Mouse (Mus musculus) kidney, embryonic 14.5 days (tissue): ENCODE results near the gene Best3. TPM values are rescaled to one million over a fixed set of nuclear protein-coding genes. Genes with fewer than 3 reads are reported as not detected.
"Not testable (repeated sequence)": the region's sequence is repeated elsewhere in the genome, so short reads cannot be mapped to it uniquely, and the experiment has no call there.

Source experiments
- ATAC-seq: fragments of 200-750 bp; cut with Nextera tagmentation; 2 replicates; pipeline ENCODE4 v1.8.0; 2017; ENCODE audit warnings: moderate number of reproducible peaks, mild to moderate bottlenecking, moderate TSS enrichment, moderate library complexity; ENCODE audit not compliant: low FRiP score, low TSS enrichment
- H3K27ac ChIP-seq: fragments of 300-500 bp; sonication (generic); 2 replicates; pipeline ENCODE4 v1.5.1; 2014; ENCODE audit warnings: low read depth, mild to moderate bottlenecking, low read length, moderate library complexity, mixed read lengths
- H3K27me3 ChIP-seq: fragments of 300-500 bp; sonication (generic); 2 replicates; pipeline ENCODE4 v1.6.1; 2014; ENCODE audit warnings: mild to moderate bottlenecking, low read length; ENCODE audit not compliant: control insufficient read depth, insufficient read depth
- H3K36me3 ChIP-seq: fragments of 300-500 bp; sonication (generic); 2 replicates; pipeline ENCODE4 v1.6.1; 2014; ENCODE audit warnings: low read length, mixed read lengths; ENCODE audit not compliant: control insufficient read depth, insufficient read depth
- H3K4me1 ChIP-seq: fragments of 300-500 bp; sonication (generic); 2 replicates; pipeline ENCODE4 v1.6.1; 2014; ENCODE audit warnings: low read length, mixed read lengths; ENCODE audit not compliant: control insufficient read depth, insufficient read depth
- H3K4me2 ChIP-seq: fragments of 300-500 bp; sonication (generic); replicated peaks from 2 replicates; pipeline ENCODE4 v1.6.1; 2014; ENCODE audit warnings: low read depth, mild to moderate bottlenecking, low read length
- H3K4me3 ChIP-seq: fragments of 300-500 bp; sonication (generic); 2 replicates; pipeline ENCODE4 v1.5.1; 2014; ENCODE audit warnings: mild to moderate bottlenecking, low read length
- H3K9ac ChIP-seq: fragments of 300-500 bp; sonication (generic); 2 replicates; pipeline ENCODE4 v1.6.1; 2014; ENCODE audit warnings: low read depth, mild to moderate bottlenecking, low read length, moderate library complexity
- H3K9me3 ChIP-seq: fragments of 300-500 bp; sonication (generic); 2 replicates; pipeline ENCODE4 v1.6.1; 2016; ENCODE audit warnings: low read length; ENCODE audit not compliant: control insufficient read depth
- WGBS: fragments of 180-500 bp; shearing (Covaris S2); extraction: QIAGEN DNeasy Blood & Tissue Kit; methylation state at CpG from one replicate; pipeline ENCODE4 v1.1.7; 2014; 5-methylcytosine and 5-hydroxymethylcytosine counted together
- polyA plus RNA-seq: library from polyadenylated mRNA; unstranded; fragments of >200 nt; fragmentation: Nextera tagmentation; extraction: Ambion mirVana; gene quantifications from 2 replicates; pipeline ENCODE4 v1.2.1, GENCODE M21; 2014

The Best3 gene
- polyA plus RNA-seq, 1 experiment from 2014 or later = not detected

GRCm38 (mm10) chr10:117031160-117031559 lies 45.0 kb downstream of the Best3 start:
- no peaks in the 10 kb centered on the region; the same call in 1 of the 2 replicates for H3K27me3 ChIP-seq
- H3K4me2 ChIP-seq = no peak overlapping the region
- H3K9ac ChIP-seq = no peak overlapping the region
- WGBS = 92% methylated on average over 3 of the region's 3 CpGs
- H3K4me1 ChIP-seq = no peaks in the 10 kb centered on the region
- H3K27ac ChIP-seq = no peak overlapping the region
- no peaks in the 10 kb centered on the region for H3K36me3 ChIP-seq
- no peak overlapping the region for H3K4me3 ChIP-seq
- no peak for ATAC-seq
- H3K9me3 ChIP-seq = no peaks in the 10 kb centered on the region

- 23% methylated on average over 8 of the region's 8 CpGs for WGBS
- no peaks in the 10 kb centered on the region for H3K36me3 ChIP-seq
- peak; percentile 44; the same call in 1 of the 2 replicates for ATAC-seq
- H3K27ac ChIP-seq = no peak overlapping the region
- no peaks in the 10 kb centered on the region; the same call in 1 of the 2 replicates for H3K27me3 ChIP-seq
- no peaks in the 10 kb centered on the region for H3K9me3 ChIP-seq
- no peak overlapping the region for H3K9ac ChIP-seq
- no peak overlapping the region for H3K4me2 ChIP-seq
- H3K4me1 ChIP-seq = no peaks in the 10 kb centered on the region
- no peak overlapping the region for H3K4me3 ChIP-seq
These were observed 47.7 kb downstream of the Best3 start for GRCm38 (mm10) chr10:117033785-117034184.

GRCm38 (mm10) chr10:117040355-117040754 lies 54.2 kb downstream of the Best3 start:
- no peak overlapping the region for H3K9ac ChIP-seq
- H3K27me3 ChIP-seq = no peaks in the 10 kb centered on the region; the same call in 1 of the 2 replicates
- 75% methylated on average over 6 of the region's 6 CpGs for WGBS
- H3K4me1 ChIP-seq = peaks cover 2% of the 10 kb centered on the region; the same call in 1 of the 2 replicates
- H3K27ac ChIP-seq = no peak overlapping the region
- ATAC-seq = no peak
- H3K4me2 ChIP-seq = no peak overlapping the region
- H3K4me3 ChIP-seq = no peak overlapping the region
- no peaks in the 10 kb centered on the region for H3K9me3 ChIP-seq
- no peaks in the 10 kb centered on the region for H3K36me3 ChIP-seq

- H3K9me3 ChIP-seq = no peaks in the 10 kb centered on the region
- no peaks in the 10 kb centered on the region; the same call in 1 of the 2 replicates for H3K27me3 ChIP-seq
- no peak for ATAC-seq
- no peaks in the 10 kb centered on the region for H3K36me3 ChIP-seq
- no peak overlapping the region for H3K4me2 ChIP-seq
- no peak overlapping the region for H3K4me3 ChIP-seq
- 86% methylated on average over 14 of the region's 14 CpGs for WGBS
- H3K9ac ChIP-seq = no peak overlapping the region
- no peak overlapping the region for H3K27ac ChIP-seq
- peaks cover 4% of the 10 kb centered on the region; the same call in 1 of the 2 replicates for H3K4me1 ChIP-seq
These were observed 56.2 kb downstream of the Best3 start for GRCm38 (mm10) chr10:117042295-117042694.

GRCm38 (mm10) chr10:117043497-117044166 lies 57.5 kb downstream of the Best3 start:
- not testable (repeated sequence) for H3K4me3 ChIP-seq, H3K9ac ChIP-seq, H3K27ac ChIP-seq, H3K27me3 ChIP-seq, H3K36me3 ChIP-seq, H3K9me3 ChIP-seq, H3K4me2 ChIP-seq, H3K4me1 ChIP-seq
- 38% methylated on average over 16 of the region's 16 CpGs for WGBS
- peak; percentile 24; the same call in 1 of the 2 replicates for ATAC-seq

GRCm38 (mm10) chr10:117045175-117046056 lies 59.3 kb downstream of the Best3 start, which contains the start of gene Lrrc10:
TSS of gene Lrrc10 (plus strand) at chr10:117045341.
- H3K4me2 ChIP-seq = peak within 1 kb of the TSS; percentile 33
- no peaks in the 10 kb centered on the region for H3K9me3 ChIP-seq
- H3K9ac ChIP-seq = 0 out of 2 replicates have a peak within 1 kb of the TSS, but pooled peaks have one; percentile 7
- H3K27me3 ChIP-seq = no peaks in the 10 kb centered on the region; the same call in 1 of the 2 replicates
- ATAC-seq = no peak
- peaks cover 4% of the 10 kb centered on the region; the same call in 1 of the 2 replicates for H3K4me1 ChIP-seq
- no peak within 1 kb of the TSS for H3K27ac ChIP-seq
- peaks cover 11% of the 10 kb centered on the region for H3K36me3 ChIP-seq
- WGBS = 37% methylated on average over 40 of the region's 40 CpGs
- H3K4me3 ChIP-seq = peak within 1 kb of the TSS; percentile 6; the same call in 1 of the 2 replicates

- no peak overlapping the region for H3K4me3 ChIP-seq
- H3K9me3 ChIP-seq = no peaks in the 10 kb centered on the region
- H3K4me2 ChIP-seq = no peak overlapping the region
- H3K36me3 ChIP-seq = peaks cover 49% of the 10 kb centered on the region
- peaks cover 4% of the 10 kb centered on the region; the same call in 1 of the 2 replicates for H3K4me1 ChIP-seq
- 76% methylated on average over 4 of the region's 4 CpGs for WGBS
- H3K27ac ChIP-seq = no peak overlapping the region
- H3K9ac ChIP-seq = no peak overlapping the region
- ATAC-seq = no peak
- no peaks in the 10 kb centered on the region; the same call in 1 of the 2 replicates for H3K27me3 ChIP-seq
These were observed 63.1 kb downstream of the Best3 start for GRCm38 (mm10) chr10:117049253-117049652.

GRCm38 (mm10) chr10:117049961-117050597 lies 64.0 kb downstream of the Best3 start:
- 77% methylated on average over 4 of the region's 4 CpGs for WGBS
- no peak overlapping the region for H3K4me2 ChIP-seq
- no peaks in the 10 kb centered on the region for H3K9me3 ChIP-seq
- H3K4me3 ChIP-seq = no peak overlapping the region
- H3K27ac ChIP-seq = no peak overlapping the region
- ATAC-seq = no peak
- peaks cover 58% of the 10 kb centered on the region for H3K36me3 ChIP-seq
- H3K27me3 ChIP-seq = no peaks in the 10 kb centered on the region; the same call in 1 of the 2 replicates
- peaks cover 4% of the 10 kb centered on the region; the same call in 1 of the 2 replicates for H3K4me1 ChIP-seq
- no peak overlapping the region for H3K9ac ChIP-seq
